Mouse (Mus musculus): ENCODE data around the gene Agbl4. TPM values are rescaled to one million over a fixed set of nuclear protein-coding genes. Genes with fewer than 3 reads are reported as not detected.

Agbl4 gene
- polyA plus RNA-seq, 1 experiment from 2014 or later = 0.19 TPM

- H3K36me3 ChIP-seq (ENCODE audit: control insufficient read depth, insufficient read depth, low read length) = no peaks in the 10 kb centered on the region
- 57% methylated on average over 1 of the region's 1 CpGs for WGBS
Measured at GRCm38 (mm10) chr4:111473014-111473413, 1075.6 kb downstream of the Agbl4 start.

DNA sequence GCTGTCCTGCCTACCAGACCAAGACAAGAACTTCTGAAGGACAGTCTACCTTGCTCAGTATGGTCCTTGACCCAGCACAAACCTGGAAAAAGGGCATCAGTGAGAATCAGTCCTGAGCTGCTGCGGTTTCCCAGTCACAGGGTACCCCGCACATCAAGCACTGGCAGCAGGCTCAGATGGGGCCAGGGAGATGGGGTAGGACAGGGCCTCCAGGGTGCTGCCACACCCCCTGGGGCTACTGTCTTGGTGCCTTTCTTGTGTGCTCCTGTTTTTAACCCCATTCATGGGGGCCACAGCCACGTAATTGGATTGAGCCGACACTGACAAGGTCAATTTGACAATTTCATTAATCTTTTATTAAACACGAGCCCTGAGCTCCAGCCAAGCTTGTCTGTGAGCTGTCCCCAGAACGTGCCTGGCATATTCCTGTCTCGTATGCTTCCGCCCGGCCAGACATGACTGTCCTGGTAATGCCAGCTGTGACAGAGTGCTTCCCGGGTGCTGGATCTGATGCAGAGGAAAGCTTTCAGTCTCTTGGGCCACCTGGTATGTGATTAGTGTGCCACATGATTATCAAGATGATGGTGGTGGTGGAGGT is 1078.0 kb downstream of the Agbl4 start:
- Histone ChIP-seq H3K27me3 (ENCODE audit: control insufficient read depth, insufficient read depth, low read length) (no peaks in the 10 kb centered on the region), H3K4me3 (ENCODE audit: low read depth, low read length) (no peak overlapping the region), H3K27ac (ENCODE audit: low read length) (no peak overlapping the region), H3K9ac (replicated peaks; ENCODE audit: low read depth, low read length) (no peak overlapping the region), H3K4me1 (ENCODE audit: control insufficient read depth, insufficient read depth, low read length) (no peaks in the 10 kb centered on the region), H3K9me3 (ENCODE audit: control insufficient read depth, low read depth, low read length) (no peaks in the 10 kb centered on the region), H3K36me3 (ENCODE audit: control insufficient read depth, insufficient read depth, low read length) (no peaks in the 10 kb centered on the region), H3K4me2 (replicated peaks; ENCODE audit: low read depth, low read length) (no peak overlapping the region)
- WGBS = 66% methylated on average over 10 of the region's 10 CpGs
- no peak for ATAC-seq (ENCODE audit: insufficient number of reproducible peaks, insufficient read depth, low FRiP score, low read depth)

More at GRCm38 (mm10) chr4:111473014-111473413, 1075.6 kb downstream of the Agbl4 start:
- Histone ChIP-seq H3K4me2 (replicated peaks; ENCODE audit: low read depth, low read length) (no peak overlapping the region), H3K9ac (replicated peaks; ENCODE audit: low read depth, low read length) (no peak overlapping the region), H3K27ac (ENCODE audit: low read length) (no peak overlapping the region), H3K4me3 (ENCODE audit: low read depth, low read length) (no peak overlapping the region), H3K27me3 (ENCODE audit: control insufficient read depth, insufficient read depth, low read length) (no peaks in the 10 kb centered on the region), H3K9me3 (ENCODE audit: control insufficient read depth, low read depth, low read length) (no peaks in the 10 kb centered on the region), H3K4me1 (ENCODE audit: control insufficient read depth, insufficient read depth, low read length) (peaks cover 2% of the 10 kb centered on the region; the same call in 1 of the 2 replicates)
- no peak for ATAC-seq (ENCODE audit: insufficient number of reproducible peaks, insufficient read depth, low FRiP score, low read depth)

DNA sequence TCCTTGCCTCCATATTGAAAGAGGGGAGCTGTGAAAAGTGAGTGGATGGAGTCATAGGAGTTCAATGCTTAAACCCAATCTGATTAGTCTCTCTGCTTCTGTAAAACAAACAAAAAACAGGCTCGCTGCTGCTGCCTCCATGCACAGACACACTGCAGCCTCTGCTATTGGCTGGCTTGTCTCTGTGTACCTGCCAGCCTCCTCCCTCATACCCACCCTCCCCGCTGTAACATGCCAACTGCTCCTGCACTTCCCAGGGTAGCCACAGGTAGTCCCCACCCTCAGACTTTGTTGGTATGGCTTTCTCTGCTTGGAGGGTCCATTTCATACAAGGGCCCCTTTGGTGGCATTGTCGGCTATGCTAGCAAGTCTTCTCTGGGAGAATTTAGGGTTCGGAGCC is 1080.0 kb downstream of the Agbl4 start:
- Histone ChIP-seq H3K9me3 (ENCODE audit: control insufficient read depth, low read depth, low read length) (no peaks in the 10 kb centered on the region), H3K4me2 (replicated peaks; ENCODE audit: low read depth, low read length) (no peak overlapping the region), H3K4me3 (ENCODE audit: low read depth, low read length) (no peak overlapping the region), H3K27ac (ENCODE audit: low read length) (no peak overlapping the region), H3K27me3 (ENCODE audit: control insufficient read depth, insufficient read depth, low read length) (no peaks in the 10 kb centered on the region), H3K4me1 (ENCODE audit: control insufficient read depth, insufficient read depth, low read length) (no peaks in the 10 kb centered on the region), H3K36me3 (ENCODE audit: control insufficient read depth, insufficient read depth, low read length) (no peaks in the 10 kb centered on the region), H3K9ac (replicated peaks; ENCODE audit: low read depth, low read length) (no peak overlapping the region)
- no peak for ATAC-seq (ENCODE audit: insufficient number of reproducible peaks, insufficient read depth, low FRiP score, low read depth)
- WGBS = 46% methylated on average over 4 of the region's 4 CpGs

- no peak overlapping the region for H3K9ac ChIP-seq (replicated peaks; ENCODE audit: low read depth, low read length)
- H3K4me3 ChIP-seq (ENCODE audit: low read depth, low read length) = no peak overlapping the region
- H3K9me3 ChIP-seq (ENCODE audit: control insufficient read depth, low read depth, low read length) = no peaks in the 10 kb centered on the region
- no peak for ATAC-seq (ENCODE audit: insufficient number of reproducible peaks, insufficient read depth, low FRiP score, low read depth)
- H3K4me1 ChIP-seq (ENCODE audit: control insufficient read depth, insufficient read depth, low read length) = 0 out of 2 replicates have a peak, but pooled peaks cover 3% of the 10 kb centered on the region
- H3K27ac ChIP-seq (ENCODE audit: low read length) = no peak overlapping the region
- H3K4me2 ChIP-seq (replicated peaks; ENCODE audit: low read depth, low read length) = no peak overlapping the region
- H3K27me3 ChIP-seq (ENCODE audit: control insufficient read depth, insufficient read depth, low read length) = no peaks in the 10 kb centered on the region
- H3K36me3 ChIP-seq (ENCODE audit: control insufficient read depth, insufficient read depth, low read length) = no peaks in the 10 kb centered on the region
- WGBS = 77% methylated on average over 5 of the region's 5 CpGs
Measured at GRCm38 (mm10) chr4:111483499-111483898, 1086.0 kb downstream of the Agbl4 start.

- no peak overlapping the region for H3K9ac ChIP-seq (replicated peaks; ENCODE audit: low read depth, low read length)
- no peaks in the 10 kb centered on the region for H3K36me3 ChIP-seq (ENCODE audit: control insufficient read depth, insufficient read depth, low read length)
- no peak overlapping the region for H3K27ac ChIP-seq (ENCODE audit: low read length)
- WGBS = 64% methylated on average over 5 of the region's 5 CpGs
- H3K4me1 ChIP-seq (ENCODE audit: control insufficient read depth, insufficient read depth, low read length) = 0 out of 2 replicates have a peak, but pooled peaks cover 3% of the 10 kb centered on the region
- no peaks in the 10 kb centered on the region for H3K9me3 ChIP-seq (ENCODE audit: control insufficient read depth, low read depth, low read length)
- H3K4me2 ChIP-seq (replicated peaks; ENCODE audit: low read depth, low read length) = no peak overlapping the region
- ATAC-seq (ENCODE audit: insufficient number of reproducible peaks, insufficient read depth, low FRiP score, low read depth) = no peak
- no peaks in the 10 kb centered on the region for H3K27me3 ChIP-seq (ENCODE audit: control insufficient read depth, insufficient read depth, low read length)
- no peak overlapping the region for H3K4me3 ChIP-seq (ENCODE audit: low read depth, low read length)
Measured at GRCm38 (mm10) chr4:111485189-111485588, 1087.7 kb downstream of the Agbl4 start.

GRCm38 (mm10) chr4:111486187-111486586 is 1088.7 kb downstream of the Agbl4 start:
- H3K27ac ChIP-seq (ENCODE audit: low read length) = no peak overlapping the region
- H3K27me3 ChIP-seq (ENCODE audit: control insufficient read depth, insufficient read depth, low read length) = no peaks in the 10 kb centered on the region
- 0 out of 2 replicates have a peak, but pooled peaks cover 3% of the 10 kb centered on the region for H3K4me1 ChIP-seq (ENCODE audit: control insufficient read depth, insufficient read depth, low read length)
- no peak overlapping the region for H3K9ac ChIP-seq (replicated peaks; ENCODE audit: low read depth, low read length)
- no peaks in the 10 kb centered on the region for H3K36me3 ChIP-seq (ENCODE audit: control insufficient read depth, insufficient read depth, low read length)
- H3K4me3 ChIP-seq (ENCODE audit: low read depth, low read length) = no peak overlapping the region
- no peaks in the 10 kb centered on the region for H3K9me3 ChIP-seq (ENCODE audit: control insufficient read depth, low read depth, low read length)
- no peak overlapping the region for H3K4me2 ChIP-seq (replicated peaks; ENCODE audit: low read depth, low read length)
- WGBS = 73% methylated on average over 5 of the region's 5 CpGs
- ATAC-seq (ENCODE audit: insufficient number of reproducible peaks, insufficient read depth, low FRiP score, low read depth) = no peak

GRCm38 (mm10) chr4:111487233-111487843 is 1089.9 kb downstream of the Agbl4 start:
- no peak for ATAC-seq (ENCODE audit: insufficient number of reproducible peaks, insufficient read depth, low FRiP score, low read depth)
- no peaks in the 10 kb centered on the region for H3K36me3 ChIP-seq (ENCODE audit: control insufficient read depth, insufficient read depth, low read length)
- H3K4me1 ChIP-seq (ENCODE audit: control insufficient read depth, insufficient read depth, low read length) = 0 out of 2 replicates have a peak, but pooled peaks cover 3% of the 10 kb centered on the region
- H3K4me2 ChIP-seq (replicated peaks; ENCODE audit: low read depth, low read length) = no peak overlapping the region
- no peak overlapping the region for H3K9ac ChIP-seq (replicated peaks; ENCODE audit: low read depth, low read length)
- no peaks in the 10 kb centered on the region for H3K9me3 ChIP-seq (ENCODE audit: control insufficient read depth, low read depth, low read length)
- no peak overlapping the region for H3K27ac ChIP-seq (ENCODE audit: low read length)
- 73% methylated on average over 4 of the region's 4 CpGs for WGBS
- H3K27me3 ChIP-seq (ENCODE audit: control insufficient read depth, insufficient read depth, low read length) = no peaks in the 10 kb centered on the region
- H3K4me3 ChIP-seq (ENCODE audit: low read depth, low read length) = no peak overlapping the region

DNA sequence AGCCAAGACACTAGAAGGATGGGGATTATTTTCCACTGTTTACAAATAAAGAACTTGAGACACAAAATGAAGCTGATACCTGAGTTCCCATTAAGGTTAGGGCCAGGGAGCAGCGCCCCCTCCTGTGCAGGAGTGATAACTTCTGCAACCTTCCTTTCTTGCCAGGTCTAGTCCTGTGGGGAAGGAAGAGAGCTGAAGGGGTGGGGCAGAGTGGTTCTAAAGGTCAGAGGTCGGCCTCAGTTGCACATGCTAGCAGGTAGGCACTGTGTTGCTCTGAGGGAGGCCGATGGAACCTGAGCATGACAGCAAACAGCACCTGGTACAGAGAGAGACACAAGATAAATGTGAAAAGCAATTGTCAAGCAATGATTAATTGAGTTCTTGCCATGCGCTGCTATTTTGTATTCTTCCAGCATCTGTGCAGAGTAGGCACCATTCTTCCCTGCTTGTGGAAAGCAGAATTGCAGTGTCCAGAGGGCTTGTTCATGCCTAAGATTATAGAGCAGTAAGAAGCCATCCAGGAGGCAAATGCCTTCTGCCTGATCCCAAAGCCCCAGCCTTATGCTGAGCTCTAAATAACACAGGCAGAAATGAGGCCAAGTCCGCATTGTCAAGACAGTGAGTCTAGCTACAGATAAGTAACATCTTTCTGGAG is 1096.4 kb downstream of the Agbl4 start:
- no peak overlapping the region for H3K4me2 ChIP-seq (replicated peaks; ENCODE audit: low read depth, low read length)
- no peaks in the 10 kb centered on the region for H3K4me1 ChIP-seq (ENCODE audit: control insufficient read depth, insufficient read depth, low read length)
- H3K36me3 ChIP-seq (ENCODE audit: control insufficient read depth, insufficient read depth, low read length) = no peaks in the 10 kb centered on the region
- H3K4me3 ChIP-seq (ENCODE audit: low read depth, low read length) = no peak overlapping the region
- H3K27me3 ChIP-seq (ENCODE audit: control insufficient read depth, insufficient read depth, low read length) = no peaks in the 10 kb centered on the region
- H3K9me3 ChIP-seq (ENCODE audit: control insufficient read depth, low read depth, low read length) = no peaks in the 10 kb centered on the region
- H3K9ac ChIP-seq (replicated peaks; ENCODE audit: low read depth, low read length) = no peak overlapping the region
- no peak for ATAC-seq (ENCODE audit: insufficient number of reproducible peaks, insufficient read depth, low FRiP score, low read depth)
- 46% methylated on average over 5 of the region's 5 CpGs for WGBS
- H3K27ac ChIP-seq (ENCODE audit: low read length) = no peak overlapping the region
